8 mouse cellular contexts compared by ENCODE assay signal in genomic region chr2:167586041-167586440, GRCm38 (mm10). TPM values are rescaled to one million over a fixed set of nuclear protein-coding genes. Genes with fewer than 3 reads are reported as not detected.
A peak's percentile ranks its signal among the peaks of the same experiment; 100 is the strongest.
DNase-seq lines count a peak whose midpoint lies in the region; ATAC-seq and TF ChIP-seq lines count a peak whose summit lies in the region.

No protein-coding gene starts in this region.

- H3K27me3 ChIP-seq in embryonic facial prominence, embryonic 12.5 days, result no peaks in the 10 kb centered on the region
- no peaks in the 10 kb centered on the region for H3K27me3 ChIP-seq in lung, embryonic 16.5 days (ENCODE audit: control insufficient read depth, insufficient read depth, low read depth, low read length)

- H3K9ac ChIP-seq in embryonic facial prominence, embryonic 12.5 days, result no peak overlapping the region
- peak overlapping the region; percentile 59 for H3K9ac ChIP-seq in lung, embryonic 16.5 days (ENCODE audit: low read length)

- peaks cover 50% of the 10 kb centered on the region for H3K4me1 ChIP-seq in embryonic facial prominence, embryonic 12.5 days
- peaks cover 58% of the 10 kb centered on the region for H3K4me1 ChIP-seq in lung, embryonic 16.5 days (replicated peaks; ENCODE audit: control insufficient read depth, insufficient read depth, low read length)

- peak; percentile 52 for DNase-seq in gastrocnemius, adult 2 months
- no peak for DNase-seq in gastrocnemius, postnatal 10 days
- peak; percentile 55 to 62 for DNase-seq in kidney, adult 8-10 months
- no peak for DNase-seq in cerebellum, postnatal 36 days
- no peak for DNase-seq in layer of hippocampus, adult 9-10 months (ENCODE audit: low spot score)
- DNase-seq in B cell, adult 2 months, result no peak

- no peak overlapping the region for H3K4me2 ChIP-seq in embryonic facial prominence, embryonic 12.5 days (replicated peaks)
- H3K4me2 ChIP-seq in lung, embryonic 16.5 days (ENCODE audit: low read depth, low read length), result no peak overlapping the region

- H3K4me3 ChIP-seq in gastrocnemius, adult 2 months, result peak overlapping the region; percentile 17; the same call in 1 of the 2 replicates
- H3K4me3 ChIP-seq in embryonic facial prominence, embryonic 12.5 days, result no peak overlapping the region
- H3K4me3 ChIP-seq in lung, embryonic 16.5 days (ENCODE audit: low read length), result no peak overlapping the region

- intact Hi-C loops in gastrocnemius, adult 2 months (cut with DNase I), result no loop called here

- H3K27ac ChIP-seq in gastrocnemius, adult 2 months, result peak overlapping the region; percentile 76
- H3K27ac ChIP-seq in embryonic facial prominence, embryonic 12.5 days, result peak overlapping the region; percentile 74
- peak overlapping the region; percentile 86 for H3K27ac ChIP-seq in lung, embryonic 16.5 days (ENCODE audit: low read length)

- no peaks in the 10 kb centered on the region for H3K9me3 ChIP-seq in embryonic facial prominence, embryonic 12.5 days
- no peaks in the 10 kb centered on the region for H3K9me3 ChIP-seq in lung, embryonic 16.5 days (ENCODE audit: control insufficient read depth, low read length)

- no peak for TF ChIP-seq CTCF in gastrocnemius, adult 2 months (IDR thresholded peaks at IDR 0.05)

- H3K36me3 ChIP-seq in embryonic facial prominence, embryonic 12.5 days, result no peaks in the 10 kb centered on the region
- no peaks in the 10 kb centered on the region for H3K36me3 ChIP-seq in lung, embryonic 16.5 days (ENCODE audit: control insufficient read depth, insufficient read depth, low read length)

- WGBS in embryonic facial prominence, embryonic 12.5 days, result 8% methylated on average over 8 of the region's 8 CpGs
- WGBS in lung, embryonic 16.5 days, result 17% methylated on average over 8 of the region's 8 CpGs

- no peak for ATAC-seq in embryonic facial prominence, embryonic 12.5 days (ENCODE audit: insufficient number of reproducible peaks, insufficient read depth, low FRiP score, low TSS enrichment)
- no peak for ATAC-seq in lung, embryonic 16.5 days (ENCODE audit: low read depth)

RNA-seq across cellular contexts. Expression of gene Ube2v1, which starts 45.9 kb away (rescaled TPM):
- total RNA-seq in gastrocnemius, adult 2 months (2021), result 100 to 1,000 TPM; 170 to 181 TPM
- total RNA-seq in gastrocnemius, postnatal 10 days (2021), result 100 to 1,000 TPM; 179 to 199 TPM
- 256 and 272 TPM in 2 replicates for polyA plus RNA-seq in embryonic facial prominence, embryonic 12.5 days (2016; fragmentation: Nextera tagmentation; extraction: Ambion mirVana)
- polyA plus RNA-seq in lung, embryonic 16.5 days (2015; fragmentation: Nextera tagmentation; extraction: Ambion mirVana), result 263 and 285 TPM in 2 replicates

RNA-seq across cellular contexts. Expression of gene Snai1, which starts 48.0 kb away (rescaled TPM):
- 1 to 10 TPM; 1.1 to 1.2 TPM for total RNA-seq in gastrocnemius, adult 2 months (2021)
- total RNA-seq in gastrocnemius, postnatal 10 days (2021), result 1 to 10 TPM; 3.9 to 5.7 TPM
- polyA plus RNA-seq in embryonic facial prominence, embryonic 12.5 days (2016; fragmentation: Nextera tagmentation; extraction: Ambion mirVana), result 76.3 and 83.4 TPM in 2 replicates
- polyA plus RNA-seq in lung, embryonic 16.5 days (2015; fragmentation: Nextera tagmentation; extraction: Ambion mirVana), result 120 and 130 TPM in 2 replicates

Comparison
In these comparisons a context has a peak if more than half of its experiments do, and no peak if none do; other contexts are left out.
1. DNase-seq: peak in gastrocnemius, adult 2 months (single experiment) and kidney, adult 8-10 months (2 of 2); none in gastrocnemius, postnatal 10 days (single experiment), cerebellum, postnatal 36 days (0 of 2), layer of hippocampus, adult 9-10 months (single experiment) and B cell, adult 2 months (0 of 2).
2. Peak in every context shown above with its lines, with median percentiles within 50 percentile points of each other: H3K27ac ChIP-seq.